Mouse (Mus musculus) inflammation-experienced regulatory T-cells, adult 6 months (primary cell): ENCODE measurements around the gene Ccdc13. TPM values are rescaled to one million over a fixed set of nuclear protein-coding genes. Genes with fewer than 3 reads are reported as not detected.

Experiments
- ATAC-seq: one replicate; pipeline ENCODE4 v1.8.0; 2017
- polyA plus RNA-seq, 3 experiments: library from polyadenylated mRNA; unstranded; fragments of 100-300 nt; shearing (Covaris generic); gene quantifications; one replicate each; pipeline ENCODE4 v1.2.1; 2017

The Ccdc13 gene
- polyA plus RNA-seq, 3 experiments from 2014 or later, result not detected

- no peak for ATAC-seq
Measured at GRCm38 (mm10) chr9:121798887-121799520, 40.3 kb downstream of the Ccdc13 start.

GRCm38 (mm10) chr9:121797722-121798121 lies 41.5 kb downstream of the Ccdc13 start:
- ATAC-seq, result no peak

- no peak for ATAC-seq
Measured at GRCm38 (mm10) chr9:121794972-121795539, 44.2 kb downstream of the Ccdc13 start.

- no peak for ATAC-seq
Measured at GRCm38 (mm10) chr9:121791757-121792521, 47.3 kb downstream of the Ccdc13 start, which contains the start of gene Hhatl. Gene Hhatl, minus strand, starts transcription at chr9:121792507.

GRCm38 (mm10) chr9:121791206-121791605 lies 48.1 kb downstream of the Ccdc13 start:
- ATAC-seq, result no peak

- ATAC-seq, result no peak
Measured at GRCm38 (mm10) chr9:121786359-121786758, 52.9 kb downstream of the Ccdc13 start.

- ATAC-seq, result no peak
Measured at GRCm38 (mm10) chr9:121785261-121785660, 54.0 kb downstream of the Ccdc13 start.

- no peak for ATAC-seq
Measured at GRCm38 (mm10) chr9:121784801-121785200, 54.5 kb downstream of the Ccdc13 start.

GRCm38 (mm10) chr9:121778066-121778624 lies 61.1 kb downstream of the Ccdc13 start:
- ATAC-seq, result no peak

GRCm38 (mm10) chr9:121777484-121778065 lies 61.7 kb downstream of the Ccdc13 start, which contains the start of gene Klhl40:
Gene Klhl40, plus strand, starts transcription at chr9:121777607.
- ATAC-seq, result no peak

GRCm38 (mm10) chr9:121776511-121776910 lies 62.8 kb downstream of the Ccdc13 start:
- no peak for ATAC-seq

GRCm38 (mm10) chr9:121775951-121776350 lies 63.3 kb downstream of the Ccdc13 start:
- no peak for ATAC-seq

- ATAC-seq, result no peak
Measured at GRCm38 (mm10) chr9:121772412-121772811, 66.8 kb downstream of the Ccdc13 start.

GRCm38 (mm10) chr9:121765166-121765855 lies 74.0 kb downstream of the Ccdc13 start:
- ATAC-seq, result no peak

GRCm38 (mm10) chr9:121763716-121764115 lies 75.5 kb downstream of the Ccdc13 start:
- no peak for ATAC-seq

GRCm38 (mm10) chr9:121762761-121763160 lies 76.5 kb downstream of the Ccdc13 start:
- no peak for ATAC-seq

- ATAC-seq, result no peak
Measured at GRCm38 (mm10) chr9:121762248-121762647, 77.0 kb downstream of the Ccdc13 start.

GRCm38 (mm10) chr9:121761787-121762186 lies 77.5 kb downstream of the Ccdc13 start:
- no peak for ATAC-seq

- ATAC-seq, result no peak
Measured at GRCm38 (mm10) chr9:121761091-121761665, 78.1 kb downstream of the Ccdc13 start.

- ATAC-seq, result no peak
Measured at GRCm38 (mm10) chr9:121760271-121761090, 78.8 kb downstream of the Ccdc13 start.
